Mouse (Mus musculus): Measurements from ENCODE around the gene Tbc1d8. TPM values are rescaled to one million over a fixed set of nuclear protein-coding genes. Genes with fewer than 3 reads are reported as not detected.

Gene Tbc1d8
- polyA plus RNA-seq, 1 experiment from 2014 or later = 10.6 TPM

DNA sequence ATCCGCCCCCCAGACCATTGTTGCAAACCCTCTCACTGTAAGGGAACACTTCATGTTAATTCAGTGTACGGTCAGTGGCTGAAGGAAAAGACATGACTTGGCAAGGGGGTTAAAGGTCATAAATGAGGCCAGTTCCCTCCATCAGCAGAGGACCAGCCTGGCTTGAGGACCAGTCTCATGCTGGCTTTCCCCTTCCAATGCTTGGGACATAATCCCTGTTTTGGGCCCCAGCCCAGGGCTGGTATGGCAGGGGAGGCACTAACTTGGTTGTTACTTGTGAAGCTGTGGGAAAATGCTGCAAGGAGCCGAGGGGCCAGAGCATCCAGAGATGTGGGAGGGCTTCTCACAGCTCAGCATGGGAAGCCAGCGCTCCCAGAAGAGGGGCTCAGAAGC is 23.8 kb downstream of the Tbc1d8 start:
- Histone ChIP-seq H3K4me3 (no peak overlapping the region), H3K27ac (replicated peaks) (no peak overlapping the region), H3K4me1 (no peaks in the 10 kb centered on the region; the same call in 1 of the 2 replicates), H3K36me3 (no peaks in the 10 kb centered on the region), H3K4me2 (replicated peaks) (no peak overlapping the region), H3K9me3 (no peaks in the 10 kb centered on the region), H3K9ac (replicated peaks) (no peak overlapping the region), H3K27me3 (no peaks in the 10 kb centered on the region)
- WGBS = 78% methylated on average over 4 of the region's 4 CpGs
- no peak for ATAC-seq (replicated peaks)

DNA sequence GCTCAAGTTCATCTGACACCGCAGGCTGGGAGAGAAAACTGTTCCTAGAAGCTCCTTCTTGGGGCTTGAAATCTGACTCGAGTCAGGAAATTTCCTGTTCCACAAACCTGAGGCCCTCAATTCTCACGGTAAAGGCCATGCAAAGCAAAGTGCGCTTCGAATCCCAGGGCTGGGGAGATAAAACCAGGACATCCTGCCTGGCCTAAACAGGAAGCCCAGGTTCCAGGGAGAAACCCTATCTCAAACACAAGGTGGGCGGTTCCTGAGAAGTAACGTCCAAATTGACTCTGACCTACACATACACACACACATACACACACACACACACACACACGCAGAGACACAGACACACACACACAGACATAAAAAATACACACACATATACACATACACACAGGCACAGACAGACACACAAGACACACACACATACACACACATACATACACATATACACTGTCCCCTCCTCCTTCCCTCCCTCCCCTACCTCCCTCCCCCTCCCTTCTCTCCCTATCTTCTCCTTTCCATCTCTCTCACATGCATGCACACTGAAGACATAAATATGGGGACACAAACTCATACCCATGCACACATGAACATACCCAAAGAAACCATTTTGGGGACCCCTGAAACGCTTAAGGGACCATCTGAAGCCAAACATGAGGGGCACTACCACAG is 24.3 kb downstream of the Tbc1d8 start:
- no peaks in the 10 kb centered on the region; the same call in 1 of the 2 replicates for H3K4me1 ChIP-seq
- H3K9ac ChIP-seq (replicated peaks) = no peak overlapping the region
- no peak overlapping the region for H3K4me2 ChIP-seq (replicated peaks)
- no peaks in the 10 kb centered on the region for H3K36me3 ChIP-seq
- H3K9me3 ChIP-seq = no peaks in the 10 kb centered on the region
- H3K4me3 ChIP-seq = no peak overlapping the region
- ATAC-seq (replicated peaks) = no peak
- no peaks in the 10 kb centered on the region for H3K27me3 ChIP-seq
- 92% methylated on average over 9 of the region's 9 CpGs for WGBS
- no peak overlapping the region for H3K27ac ChIP-seq (replicated peaks)

DNA sequence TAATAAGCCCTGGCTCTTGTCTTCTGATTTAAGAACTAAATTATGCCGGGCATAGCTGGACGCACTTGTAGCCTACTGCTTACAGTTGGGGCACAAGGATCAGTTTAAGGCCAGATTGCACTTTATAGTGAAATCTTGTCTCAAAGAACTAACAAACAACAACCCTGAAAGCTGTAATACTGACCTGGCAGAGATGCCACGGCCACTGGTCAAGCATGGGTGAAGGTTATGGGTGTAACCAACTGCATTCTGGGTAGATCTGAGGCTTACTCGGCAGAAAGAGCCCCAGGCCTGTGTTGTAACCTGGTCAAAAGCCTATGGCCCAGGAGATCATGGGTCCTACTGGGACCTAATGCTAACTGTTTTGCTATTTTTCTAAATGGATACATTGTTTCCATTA is 26.4 kb downstream of the Tbc1d8 start:
- H3K9me3 ChIP-seq = no peaks in the 10 kb centered on the region
- H3K36me3 ChIP-seq = no peaks in the 10 kb centered on the region
- no peak overlapping the region for H3K27ac ChIP-seq (replicated peaks)
- peaks cover under 1% of the 10 kb centered on the region; the same call in 1 of the 2 replicates for H3K4me1 ChIP-seq
- no peak overlapping the region for H3K4me2 ChIP-seq (replicated peaks)
- no peak for ATAC-seq (replicated peaks)
- H3K27me3 ChIP-seq = no peaks in the 10 kb centered on the region
- 90% methylated on average over 4 of the region's 4 CpGs for WGBS
- no peak overlapping the region for H3K9ac ChIP-seq (replicated peaks)
- no peak overlapping the region for H3K4me3 ChIP-seq

DNA sequence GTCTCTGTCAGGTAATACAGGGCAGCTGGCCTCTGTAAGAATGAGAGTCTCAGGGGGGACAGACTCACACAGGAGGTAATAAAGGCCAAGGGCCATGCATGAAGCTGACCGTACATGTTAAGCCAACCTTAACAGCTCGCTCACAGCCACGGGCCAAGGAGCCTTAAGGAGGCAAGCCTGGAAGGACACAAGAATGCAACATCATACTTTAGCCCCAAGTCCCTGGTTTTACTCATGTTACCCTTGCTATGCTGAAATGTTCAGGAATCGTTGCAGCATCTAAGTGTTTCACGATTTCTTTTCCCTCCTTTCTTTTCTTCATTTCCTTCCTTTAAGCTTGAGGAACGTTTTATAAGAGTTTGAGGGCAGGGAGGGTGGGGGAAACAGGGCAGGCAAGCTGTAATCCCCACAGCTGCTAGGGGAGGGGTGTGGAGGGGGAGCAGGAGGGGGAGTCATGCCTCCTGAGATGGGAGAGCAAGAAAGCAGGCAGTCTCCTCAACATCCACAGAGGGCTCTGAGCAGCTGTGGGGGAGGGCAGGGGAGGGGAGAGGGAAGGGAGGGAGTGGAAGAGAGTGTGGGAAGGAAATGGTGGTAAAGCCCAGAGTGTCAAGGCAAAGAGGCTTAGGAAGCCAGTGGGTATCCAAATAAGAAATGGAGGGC is 28.4 kb downstream of the Tbc1d8 start:
- no peak overlapping the region for H3K4me3 ChIP-seq
- no peaks in the 10 kb centered on the region for H3K9me3 ChIP-seq
- no peak overlapping the region for H3K4me2 ChIP-seq (replicated peaks)
- no peaks in the 10 kb centered on the region for H3K27me3 ChIP-seq
- ATAC-seq (replicated peaks) = no peak
- no peak overlapping the region for H3K9ac ChIP-seq (replicated peaks)
- peaks cover 13% of the 10 kb centered on the region for H3K4me1 ChIP-seq
- no peaks in the 10 kb centered on the region for H3K36me3 ChIP-seq
- no peak overlapping the region for H3K27ac ChIP-seq (replicated peaks)
- WGBS = 67% methylated on average over 6 of the region's 6 CpGs

DNA sequence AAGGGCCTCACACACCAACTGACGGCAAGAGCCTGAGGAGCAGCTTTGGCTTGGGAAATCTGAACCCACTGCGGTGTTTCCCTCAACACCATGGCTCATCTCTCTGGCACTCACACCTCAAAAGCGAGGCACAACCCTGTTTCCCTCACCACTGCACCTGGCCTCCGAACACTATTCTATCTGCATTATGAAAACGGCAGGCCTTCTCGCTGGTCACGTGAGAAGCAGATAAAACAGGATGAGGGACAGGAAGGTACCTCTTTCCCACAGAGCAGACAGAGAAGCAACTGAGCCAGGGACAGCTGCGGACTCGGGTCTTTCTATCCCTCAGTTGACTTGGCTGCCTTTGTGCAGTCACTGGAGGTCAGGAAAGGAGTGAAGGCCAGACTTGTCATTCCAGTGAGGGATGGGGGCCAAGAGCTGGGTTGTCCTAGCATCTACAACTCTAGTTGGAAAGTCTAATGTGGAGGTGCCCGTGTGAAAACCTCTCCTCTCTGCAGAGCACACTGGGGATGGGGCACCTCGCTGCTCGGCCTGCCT is 29.2 kb downstream of the Tbc1d8 start:
- no peak overlapping the region for H3K9ac ChIP-seq (replicated peaks)
- 90% methylated on average over 12 of the region's 12 CpGs for WGBS

DNA sequence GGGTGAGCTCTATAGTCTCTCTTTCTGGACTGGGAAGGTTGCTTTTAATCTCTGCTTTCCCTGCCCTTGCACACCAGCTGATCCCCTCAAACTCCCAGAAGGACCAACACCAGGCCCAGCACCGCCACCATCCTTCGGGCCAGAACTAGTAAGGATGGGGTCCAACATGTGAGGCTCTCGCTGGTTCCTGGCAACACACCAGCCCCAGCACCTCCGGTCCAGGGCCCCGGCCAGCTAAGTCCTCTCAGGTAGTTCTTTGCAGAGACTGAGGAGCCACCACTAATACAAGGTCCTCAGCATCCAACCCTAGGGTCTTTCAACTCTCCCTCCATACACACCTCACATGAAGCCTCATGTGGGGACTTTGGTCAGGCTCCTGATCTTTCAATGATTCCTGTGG is 29.7 kb downstream of the Tbc1d8 start:
- 95% methylated on average over 5 of the region's 5 CpGs for WGBS
- Histone ChIP-seq H3K4me3 (no peak overlapping the region), H3K27me3 (no peaks in the 10 kb centered on the region), H3K4me1 (peaks cover 22% of the 10 kb centered on the region), H3K36me3 (no peaks in the 10 kb centered on the region), H3K27ac (replicated peaks) (no peak overlapping the region), H3K9ac (replicated peaks) (no peak overlapping the region), H3K9me3 (no peaks in the 10 kb centered on the region), H3K4me2 (replicated peaks) (no peak overlapping the region)
- ATAC-seq (replicated peaks) = no peak

More for the DNA sequence above, 29.2 kb downstream of the Tbc1d8 start:
- no peaks in the 10 kb centered on the region for H3K36me3 ChIP-seq
- no peak overlapping the region for H3K4me3 ChIP-seq
- H3K4me2 ChIP-seq (replicated peaks) = no peak overlapping the region
- no peak overlapping the region for H3K27ac ChIP-seq (replicated peaks)
- H3K27me3 ChIP-seq = no peaks in the 10 kb centered on the region
- H3K4me1 ChIP-seq = peaks cover 17% of the 10 kb centered on the region
- ATAC-seq (replicated peaks) = no peak
- H3K9me3 ChIP-seq = no peaks in the 10 kb centered on the region

DNA sequence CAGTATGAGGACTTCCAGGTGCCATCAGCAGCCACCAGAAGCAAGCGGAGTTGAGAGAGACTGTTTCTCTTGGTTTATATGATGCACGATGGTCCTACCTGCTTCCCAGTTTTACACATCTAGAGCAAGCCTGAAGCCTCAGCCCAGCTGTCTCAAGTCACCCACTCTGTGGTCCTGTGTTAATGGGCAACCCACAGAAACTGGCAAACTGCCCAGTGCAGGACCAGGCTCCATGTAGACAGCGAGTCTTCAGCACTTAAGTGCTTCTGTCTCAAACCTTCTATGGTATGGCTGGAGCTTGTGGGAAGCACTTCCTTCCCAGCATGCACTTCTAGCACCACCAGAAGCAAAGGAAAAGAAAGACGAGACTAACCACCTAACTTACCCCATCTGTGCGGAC is 30.3 kb downstream of the Tbc1d8 start:
- 82% methylated on average over 5 of the region's 5 CpGs for WGBS
- H3K9ac ChIP-seq (replicated peaks) = no peak overlapping the region
- H3K9me3 ChIP-seq = no peaks in the 10 kb centered on the region
- no peak overlapping the region for H3K4me3 ChIP-seq
- H3K4me2 ChIP-seq (replicated peaks) = no peak overlapping the region
- H3K27me3 ChIP-seq = no peaks in the 10 kb centered on the region
- peaks cover 27% of the 10 kb centered on the region for H3K4me1 ChIP-seq
- no peak for ATAC-seq (replicated peaks)
- no peaks in the 10 kb centered on the region for H3K36me3 ChIP-seq
- H3K27ac ChIP-seq (replicated peaks) = no peak overlapping the region

DNA sequence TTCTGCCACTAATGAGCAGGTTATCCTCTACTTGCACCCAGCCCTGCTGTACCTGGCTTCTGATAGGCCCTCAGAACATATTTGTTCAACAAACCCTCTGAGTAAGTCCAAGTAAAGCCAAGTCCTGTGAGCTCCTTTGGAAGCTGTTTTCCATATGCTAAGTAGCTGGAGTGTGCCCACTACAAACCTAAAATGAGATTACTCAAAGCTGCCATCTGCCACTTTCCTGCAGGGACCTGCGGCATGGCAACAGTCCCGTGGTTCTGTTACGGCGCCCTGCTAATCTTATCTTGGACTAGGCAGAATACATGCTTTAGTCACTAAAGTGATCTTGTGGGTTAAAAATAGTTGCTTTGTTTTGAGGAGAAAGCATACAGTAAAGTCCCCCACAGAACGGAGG is 32.4 kb downstream of the Tbc1d8 start:
- H3K9me3 ChIP-seq = no peaks in the 10 kb centered on the region
- H3K4me1 ChIP-seq = peaks cover 40% of the 10 kb centered on the region
- no peak overlapping the region for H3K4me2 ChIP-seq (replicated peaks)
- no peak overlapping the region for H3K9ac ChIP-seq (replicated peaks)
- H3K27ac ChIP-seq (replicated peaks) = peak overlapping the region; percentile 41
- ATAC-seq (replicated peaks) = peak; percentile 52
- H3K36me3 ChIP-seq = no peaks in the 10 kb centered on the region
- 40% methylated on average over 5 of the region's 5 CpGs for WGBS
- no peak overlapping the region for H3K4me3 ChIP-seq
- no peaks in the 10 kb centered on the region for H3K27me3 ChIP-seq

DNA sequence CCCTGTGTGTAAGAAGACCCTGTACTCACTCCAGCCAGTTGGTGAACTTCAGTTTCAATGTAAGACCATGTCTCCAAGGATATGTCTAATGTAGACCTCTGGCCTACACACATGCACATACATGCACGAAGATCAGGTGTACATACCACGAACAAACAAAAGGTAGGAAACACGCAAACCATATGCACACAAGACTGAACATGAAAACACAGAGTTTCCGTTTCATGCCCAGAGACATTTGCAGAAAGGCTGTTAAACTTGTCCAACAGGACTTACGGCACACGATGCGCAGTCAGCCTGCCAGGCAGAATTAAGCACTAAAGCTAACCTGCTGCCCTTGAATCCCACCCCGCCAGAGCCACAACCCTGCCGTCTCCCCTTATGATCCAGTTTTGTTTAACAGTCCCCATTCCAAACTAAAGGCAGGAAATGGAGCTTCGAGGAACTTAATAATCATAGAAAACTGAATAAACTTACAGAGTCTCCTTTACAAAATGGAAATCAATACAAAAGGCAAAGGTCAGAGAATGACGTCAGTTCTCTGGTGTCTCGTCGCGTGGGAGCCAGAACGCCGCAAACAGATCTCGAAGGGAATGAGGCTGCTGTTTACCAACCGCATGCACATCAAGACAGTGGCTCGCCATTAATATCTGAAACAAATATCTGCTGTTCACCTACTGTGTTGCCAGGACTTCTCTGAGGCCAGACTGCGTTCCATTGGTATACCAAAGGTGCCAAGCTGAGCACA is 33.1 kb downstream of the Tbc1d8 start:
- H3K36me3 ChIP-seq = no peaks in the 10 kb centered on the region
- ATAC-seq (replicated peaks) = no peak
- H3K4me2 ChIP-seq (replicated peaks) = no peak overlapping the region
- 88% methylated on average over 20 of the region's 20 CpGs for WGBS
- no peaks in the 10 kb centered on the region for H3K27me3 ChIP-seq
- no peaks in the 10 kb centered on the region for H3K9me3 ChIP-seq
- H3K4me1 ChIP-seq = peaks cover 45% of the 10 kb centered on the region
- H3K4me3 ChIP-seq = no peak overlapping the region
- peak overlapping the region; percentile 41 for H3K27ac ChIP-seq (replicated peaks)
- H3K9ac ChIP-seq (replicated peaks) = no peak overlapping the region

DNA sequence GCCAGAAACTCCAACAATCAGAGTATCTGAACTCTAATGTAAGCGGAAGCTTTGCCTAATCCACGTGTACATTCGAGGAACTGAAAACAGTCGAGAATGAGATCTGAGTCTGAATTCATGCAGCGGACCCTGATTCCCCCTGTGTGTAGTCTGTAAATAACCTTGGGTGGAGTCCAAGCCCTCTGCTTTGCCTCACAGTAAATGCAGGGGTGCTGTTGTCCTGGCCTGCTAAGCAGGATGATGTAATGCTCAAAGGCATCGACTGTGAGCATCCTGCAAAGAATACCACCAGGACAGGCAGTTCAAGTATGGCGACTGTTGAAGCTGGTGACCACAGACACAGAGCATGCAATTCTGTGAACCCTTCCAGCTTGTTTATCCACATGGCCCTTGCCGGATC is 34.8 kb downstream of the Tbc1d8 start:
- Histone ChIP-seq H3K36me3 (no peaks in the 10 kb centered on the region), H3K4me1 (peaks cover 56% of the 10 kb centered on the region), H3K9ac (replicated peaks) (no peak overlapping the region), H3K4me2 (replicated peaks) (no peak overlapping the region), H3K27me3 (no peaks in the 10 kb centered on the region), H3K4me3 (no peak overlapping the region), H3K9me3 (no peaks in the 10 kb centered on the region), H3K27ac (replicated peaks) (no peak overlapping the region)
- ATAC-seq (replicated peaks) = no peak
- WGBS = 33% methylated on average over 8 of the region's 8 CpGs

DNA sequence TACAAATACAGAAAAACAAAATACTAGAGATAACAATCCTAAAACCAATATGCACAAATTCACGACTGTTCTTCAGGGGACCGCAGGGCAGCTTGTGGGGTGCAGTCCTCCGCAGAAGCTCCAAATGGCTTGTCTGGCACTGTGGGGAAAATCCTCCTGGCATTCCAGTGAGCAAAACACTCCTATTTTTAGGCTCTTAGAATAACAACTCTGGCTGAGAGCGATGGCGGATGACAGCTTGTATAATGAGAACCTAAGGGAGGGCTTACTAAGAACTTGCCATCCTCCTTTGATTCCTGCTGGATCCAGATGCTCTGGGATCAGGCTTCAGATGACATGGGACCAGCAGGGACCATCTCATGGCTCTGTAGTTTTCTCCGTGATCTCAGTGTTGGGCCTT is 36.9 kb downstream of the Tbc1d8 start:
- no peak overlapping the region for H3K4me3 ChIP-seq
- no peaks in the 10 kb centered on the region for H3K9me3 ChIP-seq
- no peak for ATAC-seq (replicated peaks)
- no peak overlapping the region for H3K9ac ChIP-seq (replicated peaks)
- H3K27me3 ChIP-seq = no peaks in the 10 kb centered on the region
- 57% methylated on average over 6 of the region's 6 CpGs for WGBS
- H3K27ac ChIP-seq (replicated peaks) = peak overlapping the region; percentile 65
- H3K4me2 ChIP-seq (replicated peaks) = no peak overlapping the region
- H3K4me1 ChIP-seq = peaks cover 53% of the 10 kb centered on the region
- H3K36me3 ChIP-seq = no peaks in the 10 kb centered on the region
